Mouse (Mus musculus) lung, postnatal 4 days (tissue): ENCODE results near the gene Ccdc78.
"Not testable (repeated sequence)": the region's sequence is repeated elsewhere in the genome, so short reads cannot be mapped to it uniquely, and the experiment has no call there.

Experiments
- DNase-seq, 2 experiments: peaks; one replicate each; pipeline ENCODE4 v3.0.0; 2021

Gene Ccdc78

GRCm38 (mm10) chr17:25786280-25786679 is at the start of gene Ccdc78:
Gene Ccdc78, plus strand, starts transcription at chr17:25786580.
- no peak for DNase-seq

GRCm38 (mm10) chr17:25738861-25739260 is 47.5 kb upstream of the Ccdc78 start:
- no peak for DNase-seq

DNA sequence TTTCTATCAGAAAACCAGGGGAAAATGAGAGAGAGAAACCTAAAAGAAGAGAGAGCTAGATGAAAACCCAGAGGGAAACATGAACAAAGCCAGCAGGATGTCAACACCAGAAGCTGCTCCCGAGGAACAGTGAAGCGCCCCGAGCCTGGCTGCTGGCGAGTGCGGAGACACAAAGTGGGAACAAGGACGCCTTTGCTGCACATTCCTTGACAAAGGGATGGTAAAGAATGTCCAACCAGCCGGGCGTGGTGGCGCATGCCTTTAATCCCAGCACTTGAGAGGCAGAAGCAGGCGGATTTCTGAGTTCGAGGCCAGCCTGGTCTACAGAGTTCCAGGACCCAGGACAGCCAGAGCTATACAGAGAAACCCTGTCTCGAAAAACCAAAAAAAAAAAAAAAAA is 44.9 kb upstream of the Ccdc78 start:
- DNase-seq, result not testable (repeated sequence)

GRCm38 (mm10) chr17:25743831-25744230 is 42.5 kb upstream of the Ccdc78 start:
- no peak for DNase-seq

- DNase-seq, result no peak
These were observed 42.1 kb upstream of the Ccdc78 start for GRCm38 (mm10) chr17:25744311-25744710.

GRCm38 (mm10) chr17:25748238-25748637 is 38.1 kb upstream of the Ccdc78 start:
- DNase-seq, result no peak

DNA sequence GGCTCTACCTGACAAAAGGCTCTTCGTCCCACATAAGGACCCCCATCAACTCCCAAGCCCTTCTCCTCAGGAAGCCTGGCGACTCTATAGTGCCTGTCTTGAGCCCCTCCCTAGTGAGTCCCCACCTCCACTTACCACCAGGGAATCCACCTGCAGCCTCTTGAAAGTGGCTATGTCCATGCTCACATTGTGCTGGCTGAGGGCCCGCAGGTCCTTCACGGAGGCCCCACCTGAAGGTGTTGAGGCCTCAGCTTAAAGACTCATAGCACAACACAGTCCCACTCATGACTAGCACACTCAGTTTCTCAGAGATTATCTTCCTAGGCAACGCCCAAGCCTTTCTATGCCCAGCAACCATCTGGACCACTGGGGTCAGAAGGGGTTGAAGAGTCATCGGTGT is 37.1 kb upstream of the Ccdc78 start:
- DNase-seq, result peak in 1 of 2 experiments; percentile 55

- DNase-seq, result peak; percentile 77 to 80
These were observed 34.9 kb upstream of the Ccdc78 start for GRCm38 (mm10) chr17:25751446-25751845.

DNA sequence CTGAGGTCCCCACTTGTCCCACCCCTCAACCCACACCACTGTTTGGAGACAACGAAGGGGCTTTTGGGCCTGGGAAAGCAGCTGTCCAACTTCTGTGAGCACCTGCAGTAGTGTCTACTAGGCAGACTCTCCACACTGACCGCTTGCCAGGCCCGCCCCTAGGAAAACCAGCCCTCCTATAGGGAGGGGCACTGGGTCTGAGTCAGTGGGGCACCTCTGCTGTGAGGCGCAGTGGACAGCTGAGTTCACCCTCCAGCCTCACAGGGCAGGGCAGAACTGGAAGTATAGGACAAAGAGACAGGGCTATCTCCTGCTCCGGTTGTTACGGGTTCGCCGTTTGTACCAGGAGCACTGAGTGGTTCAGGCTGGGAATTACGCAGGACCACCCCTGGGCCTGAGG is 32.1 kb upstream of the Ccdc78 start, which contains the start of gene Msln:
Gene Msln, minus strand, starts transcription at position 138 of the 400 bp plus-strand sequence.
- no peak for DNase-seq

GRCm38 (mm10) chr17:25755086-25755485 is 31.3 kb upstream of the Ccdc78 start:
- DNase-seq, result no peak

DNA sequence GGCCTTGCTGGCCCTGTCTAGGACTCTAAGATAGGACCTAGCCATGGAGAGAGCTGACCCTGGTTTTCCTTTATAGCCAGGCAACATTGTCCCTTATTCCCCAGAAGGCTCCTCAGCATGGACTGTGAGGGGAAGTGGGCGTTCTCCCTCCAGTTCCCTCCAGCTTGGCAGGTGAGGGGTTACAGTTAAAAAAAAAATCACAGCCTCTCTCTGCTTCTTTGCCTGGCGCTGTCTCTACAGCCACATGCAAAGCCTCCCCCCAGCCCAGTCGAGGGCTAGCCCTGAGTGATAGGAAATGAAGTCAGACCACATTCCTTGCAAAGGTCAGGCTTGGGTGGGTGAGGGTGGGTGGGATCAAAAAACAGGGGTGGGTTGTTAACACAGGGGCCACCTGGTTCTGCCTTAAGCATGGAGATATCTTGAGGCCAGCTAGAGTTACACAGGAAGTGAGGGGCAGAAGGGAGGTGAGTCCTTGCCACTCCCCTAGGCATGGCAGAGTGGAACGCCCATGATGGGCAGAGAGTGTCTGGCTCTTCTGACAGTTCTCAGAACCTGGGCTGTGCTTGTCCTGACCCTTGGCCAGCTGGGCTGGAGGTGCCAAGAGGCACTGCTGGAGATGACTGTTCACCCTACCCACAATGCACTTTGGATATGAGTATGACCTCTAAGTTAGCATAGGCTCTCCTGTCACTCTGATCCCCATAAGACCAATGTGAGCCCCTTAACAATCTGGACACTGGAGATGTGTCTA is 30.6 kb upstream of the Ccdc78 start:
- DNase-seq, result peak in 1 of 2 experiments; percentile 49

GRCm38 (mm10) chr17:25756378-25757242 is 29.8 kb upstream of the Ccdc78 start:
- DNase-seq, result peak in 1 of 2 experiments; percentile 65

DNA sequence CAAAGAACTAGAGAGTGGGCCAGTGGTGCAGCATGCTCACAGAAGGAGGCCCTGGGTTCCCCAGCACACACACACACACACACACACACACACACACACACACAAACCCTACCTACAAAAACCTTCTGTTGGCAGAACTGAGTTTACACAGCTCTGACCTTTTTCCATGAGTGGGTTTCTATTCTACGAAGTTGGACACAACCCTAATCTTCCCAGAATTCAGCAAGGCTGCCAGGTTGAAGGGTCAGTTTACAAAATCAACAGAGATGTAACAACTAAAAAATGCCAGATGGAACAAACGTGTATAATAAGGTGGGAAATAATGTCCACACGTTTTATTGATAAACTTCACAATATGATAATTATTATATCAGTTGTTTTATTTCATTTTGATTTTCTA is 28.7 kb upstream of the Ccdc78 start:
- no peak for DNase-seq

GRCm38 (mm10) chr17:25760148-25760547 is 26.2 kb upstream of the Ccdc78 start:
- DNase-seq, result no peak

- peak in 1 of 2 experiments; percentile 50 for DNase-seq
These were observed 24.8 kb upstream of the Ccdc78 start for GRCm38 (mm10) chr17:25761561-25761970.

GRCm38 (mm10) chr17:25762591-25762990 is 23.8 kb upstream of the Ccdc78 start:
- DNase-seq, result no peak

- DNase-seq, result no peak
These were observed 20.5 kb upstream of the Ccdc78 start for GRCm38 (mm10) chr17:25765886-25766285.

DNA sequence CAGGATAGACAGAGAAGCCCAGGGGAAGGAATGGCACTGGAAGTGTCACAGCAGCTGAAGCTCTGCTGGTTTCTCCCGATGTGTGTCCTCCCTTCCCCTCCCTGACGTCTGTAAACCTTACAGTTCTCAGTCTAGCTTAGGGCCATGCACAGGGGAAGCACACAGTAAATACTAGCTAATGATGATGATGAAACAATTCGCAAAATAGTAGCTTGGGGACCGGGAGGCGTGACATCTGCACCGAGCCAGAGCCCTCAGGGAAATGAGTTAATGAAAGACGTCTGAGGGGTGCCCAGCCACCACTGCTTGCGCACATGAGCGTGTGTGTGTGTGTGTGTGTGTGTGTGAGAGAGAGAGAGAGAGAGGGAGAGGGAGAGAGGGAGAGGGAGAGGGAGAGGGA is 17.0 kb upstream of the Ccdc78 start:
- no peak for DNase-seq

- peak; percentile 96 to 98 for DNase-seq
These were observed 12.7 kb upstream of the Ccdc78 start, which contains the start of gene Narfl for GRCm38 (mm10) chr17:25773549-25774120. Gene Narfl, plus strand, starts transcription at chr17:25773776.

DNA sequence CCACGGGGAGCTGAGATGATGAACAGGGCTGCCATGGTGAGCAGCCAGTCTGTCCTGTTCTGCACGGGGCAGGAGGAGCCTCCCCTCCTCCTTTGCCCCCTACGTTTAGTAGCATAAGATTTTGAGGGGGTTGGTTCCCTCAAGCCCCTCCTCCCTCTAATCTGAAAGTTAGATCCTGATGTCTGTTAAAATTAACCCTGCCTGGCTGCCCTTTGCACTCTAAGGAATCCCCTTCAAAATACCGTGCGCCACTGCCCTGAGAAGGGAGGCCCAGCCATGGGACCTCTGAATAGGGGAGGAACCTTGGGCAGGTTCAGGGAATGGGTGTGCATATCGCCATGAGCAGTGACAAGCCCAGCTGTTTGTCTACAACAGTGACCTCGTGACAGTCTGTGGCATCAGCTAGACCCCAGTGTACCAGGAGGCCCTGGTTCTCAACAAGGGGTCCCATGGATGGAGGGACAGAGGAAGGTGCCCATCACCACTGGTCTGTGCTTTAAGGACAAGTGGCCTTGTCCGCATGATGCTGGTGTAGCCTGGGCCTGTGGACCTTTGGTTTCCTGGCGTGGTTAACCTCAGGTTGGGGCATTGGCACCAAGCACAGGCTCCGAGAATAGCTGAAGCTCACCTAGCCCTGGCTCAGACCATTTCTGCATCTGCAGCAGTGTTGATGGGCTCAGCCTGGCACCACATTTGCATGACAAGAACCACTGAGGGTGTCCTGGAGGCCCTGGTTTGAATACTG is 10.9 kb upstream of the Ccdc78 start:
- DNase-seq, result peak in 1 of 2 experiments; percentile 17

DNA sequence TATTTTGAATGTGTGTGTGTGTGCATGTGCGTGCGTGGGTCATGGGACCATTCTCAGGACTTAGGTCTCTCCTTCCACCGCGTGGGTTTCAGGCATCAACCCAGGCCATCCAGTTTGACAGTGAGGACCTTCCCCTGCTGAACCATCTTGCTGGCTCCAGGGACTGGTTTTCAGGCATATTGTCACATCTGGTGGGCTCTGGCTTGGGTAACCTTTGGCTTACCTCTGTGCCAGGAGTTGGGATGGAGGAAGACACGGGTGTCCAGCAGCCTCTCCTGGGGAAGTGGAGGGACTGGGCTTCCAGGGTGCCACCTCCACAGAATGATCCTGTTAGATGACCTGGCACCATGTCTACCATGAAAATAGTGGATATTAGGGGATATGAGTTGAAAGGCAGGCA is 8.4 kb upstream of the Ccdc78 start:
- no peak for DNase-seq

DNA sequence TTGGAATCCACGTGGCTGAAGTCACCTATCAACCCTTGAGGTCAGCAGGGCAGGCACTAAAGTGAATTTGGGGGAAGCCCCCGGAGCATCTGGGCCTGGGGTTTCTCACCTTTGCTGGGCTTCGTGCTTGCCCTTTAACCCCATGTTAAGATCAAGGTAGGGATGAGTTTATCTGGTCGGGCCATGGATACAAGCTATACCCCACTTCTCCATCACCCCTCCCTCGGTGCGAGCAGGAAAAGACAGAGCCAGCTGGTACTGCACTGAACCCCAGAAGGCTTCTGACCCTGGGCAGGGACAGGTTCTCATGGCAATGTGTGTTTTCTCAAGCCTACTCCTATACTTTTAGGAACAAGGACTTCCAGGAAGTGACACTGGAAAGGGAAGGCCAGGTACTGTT is 5.0 kb upstream of the Ccdc78 start:
- no peak for DNase-seq

GRCm38 (mm10) chr17:25783086-25783485 is 3.3 kb upstream of the Ccdc78 start:
- no peak for DNase-seq
